Mouse (Mus musculus) MEL (cell line): ENCODE results near the gene Cblb. TPM values are rescaled to one million over a fixed set of nuclear protein-coding genes. Genes with fewer than 3 reads are reported as not detected.
A peak's percentile ranks its signal among the peaks of the same experiment; 100 is the strongest.

Experiments
- DNase-seq: peaks from one replicate; pipeline ENCODE4 v3.0.0; 2011; ENCODE audit warnings: low read depth, low spot score
- H3K27ac ChIP-seq: 2 replicates; pipeline ENCODE4 v1.5.1; 2012; ENCODE audit warnings: low read depth, mild to moderate bottlenecking, control low read depth, low read length, moderate library complexity; ENCODE audit not compliant: control insufficient read depth
- H3K27me3 ChIP-seq, 2 experiments: fragments of 150-350 bp in 1 of 2; sonication (generic) in 1 of 2; 2 replicates each; pipeline ENCODE4 v1.6.1; 2012; ENCODE audit warnings: low read length in 2 of 2, mild to moderate bottlenecking in 2 of 2, improper control_type of control experiment in 1 of 2, moderate library complexity in 1 of 2; ENCODE audit not compliant: insufficient read depth in 2 of 2, control insufficient read depth in 1 of 2
- H3K36me3 ChIP-seq, 2 experiments: 2 replicates each; pipeline ENCODE4 v1.6.1; 2012 to 2014; ENCODE audit warnings: low read length in 2 of 2, improper control_type of control experiment in 1 of 2, inconsistent platforms in 1 of 2, mild to moderate bottlenecking in 1 of 2; ENCODE audit not compliant: insufficient read depth in 2 of 2, control insufficient read depth in 1 of 2
- H3K4me1 ChIP-seq, 2 experiments: fragments of 150-350 bp in 1 of 2; sonication (generic) in 1 of 2; 2 replicates each; pipeline ENCODE4 v1.6.1; 2012; ENCODE audit warnings: low read length in 2 of 2, improper control_type of control experiment in 1 of 2, mild to moderate bottlenecking in 1 of 2; ENCODE audit not compliant: insufficient read depth in 2 of 2, control insufficient read depth in 1 of 2
- H3K4me3 ChIP-seq, 2 experiments: fragments of 150-350 bp in 1 of 2; sonication (generic) in 1 of 2; 2 replicates each; pipeline ENCODE4 v1.5.1; 2012; ENCODE audit warnings: low read depth in 2 of 2, low read length in 2 of 2, mild to moderate bottlenecking in 2 of 2, moderate library complexity in 2 of 2, control low read depth in 1 of 2, improper control_type of control experiment in 1 of 2; ENCODE audit not compliant: control insufficient read depth in 1 of 2, insufficient read depth in 1 of 2
- H3K79me2 ChIP-seq: 2 replicates; pipeline ENCODE4 v1.6.1; 2012; ENCODE audit warnings: mild to moderate bottlenecking, low read length, moderate library complexity; ENCODE audit not compliant: control insufficient read depth, poor library complexity, insufficient read depth
- H3K9ac ChIP-seq: 2 replicates; pipeline ENCODE4 v1.6.1; 2012; ENCODE audit warnings: low read depth, mild to moderate bottlenecking, control low read depth, low read length, moderate library complexity; ENCODE audit not compliant: control insufficient read depth, poor library complexity, severe bottlenecking
- H3K9me3 ChIP-seq: fragments of 150-350 bp; sonication (generic); replicated peaks from 2 replicates; pipeline ENCODE4 v1.6.1; 2012; ENCODE audit warnings: mild to moderate bottlenecking, low read length, improper control_type of control experiment, moderate library complexity; ENCODE audit not compliant: insufficient read depth
- BHLHE40 ChIP-seq: IDR thresholded peaks from 2 replicates; pipeline ENCODE4 v1.6.1; 2012; ENCODE audit warnings: low read depth, mild to moderate bottlenecking, inconsistent platforms, low read length, improper control_type of control experiment, borderline replicate concordance
- CHD1 ChIP-seq: IDR thresholded peaks from 2 replicates; pipeline ENCODE4 v1.6.1; 2012; ENCODE audit warnings: low read depth, mild to moderate bottlenecking, inconsistent platforms, low read length, improper control_type of control experiment
- CHD2 ChIP-seq: IDR thresholded peaks from 2 replicates; pipeline ENCODE4 v1.6.1; 2011; ENCODE audit warnings: low read length, improper control_type of control experiment
- E2F4 ChIP-seq: IDR thresholded peaks from 2 replicates; pipeline ENCODE4 v1.6.1; 2011; ENCODE audit warnings: low read depth, low read length, improper control_type of control experiment, borderline replicate concordance
- ELF1 ChIP-seq: IDR thresholded peaks from 2 replicates; pipeline ENCODE4 v1.6.1; 2014; ENCODE audit warnings: low read depth, mild to moderate bottlenecking, inconsistent platforms, low read length, improper control_type of control experiment, moderate library complexity
- GABPA ChIP-seq: IDR thresholded peaks from 2 replicates; pipeline ENCODE4 v1.6.1; 2012; ENCODE audit warnings: low read depth, mild to moderate bottlenecking, inconsistent platforms, low read length, improper control_type of control experiment, moderate library complexity
- HCFC1 ChIP-seq: IDR thresholded peaks from 2 replicates; pipeline ENCODE4 v1.6.1; 2012; ENCODE audit warnings: low read depth, mild to moderate bottlenecking, inconsistent platforms, low read length, improper control_type of control experiment, moderate library complexity
- KAT2A ChIP-seq: conservative IDR thresholded peaks from 2 replicates; pipeline ENCODE4 v1.6.1; 2012; ENCODE audit warnings: low read depth, low read length, improper control_type of control experiment, inconsistent platforms
- MAX ChIP-seq: IDR thresholded peaks from 2 replicates; pipeline ENCODE4 v1.6.1; 2011; ENCODE audit warnings: low read length, improper control_type of control experiment
- MAZ ChIP-seq: IDR thresholded peaks from 2 replicates; pipeline ENCODE4 v1.6.1; 2012; ENCODE audit warnings: low read depth, mild to moderate bottlenecking, inconsistent platforms, low read length, improper control_type of control experiment
- MEF2A ChIP-seq: IDR thresholded peaks from 2 replicates; pipeline ENCODE4 v1.6.1; 2014; ENCODE audit warnings: low read depth, mild to moderate bottlenecking, inconsistent platforms, low read length, improper control_type of control experiment; ENCODE audit not compliant: poor library complexity, insufficient replicate concordance, severe bottlenecking; ENCODE audit errors: extremely low read depth
- MXI1 ChIP-seq: IDR thresholded peaks from 2 replicates; pipeline ENCODE4 v1.6.1; 2011; ENCODE audit warnings: mild to moderate bottlenecking, low read depth, low read length, improper control_type of control experiment
- MYB ChIP-seq: IDR thresholded peaks from 2 replicates; pipeline ENCODE4 v1.6.1; 2011; ENCODE audit warnings: mild to moderate bottlenecking, low read depth, low read length, improper control_type of control experiment
- NELFE ChIP-seq: IDR thresholded peaks from 2 replicates; pipeline ENCODE4 v1.6.1; 2011; ENCODE audit warnings: low read depth, low read length, improper control_type of control experiment
- NRF1 ChIP-seq: IDR thresholded peaks from 2 replicates; pipeline ENCODE4 v1.6.1; 2014; ENCODE audit warnings: low read depth, mild to moderate bottlenecking, inconsistent platforms, low read length, improper control_type of control experiment, moderate library complexity; ENCODE audit not compliant: poor library complexity, insufficient read depth, severe bottlenecking
- POLR2A ChIP-seq, 2 experiments: IDR thresholded peaks; 2 replicates each; pipeline ENCODE4 v1.6.1; 2011 to 2012; ENCODE audit warnings: low read length in 2 of 2, mild to moderate bottlenecking in 2 of 2, control low read depth in 1 of 2, improper control_type of control experiment in 1 of 2, low read depth in 1 of 2, moderate library complexity in 1 of 2; ENCODE audit not compliant: control insufficient read depth in 1 of 2, insufficient read depth in 1 of 2, poor library complexity in 1 of 2
- POLR2AphosphoS2 ChIP-seq: IDR thresholded peaks from 2 replicates; pipeline ENCODE4 v1.6.1; 2011; ENCODE audit warnings: low read length, improper control_type of control experiment
- POLR2AphosphoS5 ChIP-seq: IDR thresholded peaks from 2 replicates; pipeline ENCODE4 v1.6.1; 2012; ENCODE audit warnings: low read depth, borderline replicate concordance, mild to moderate bottlenecking, inconsistent platforms, low read length, moderate library complexity, mixed read lengths
- RAD21 ChIP-seq: IDR thresholded peaks from 2 replicates; pipeline ENCODE4 v1.6.1; 2011; ENCODE audit warnings: mild to moderate bottlenecking, low read depth, low read length, improper control_type of control experiment
- SMC3 ChIP-seq: IDR thresholded peaks from 2 replicates; pipeline ENCODE4 v1.6.1; 2011; ENCODE audit warnings: low read depth, low read length, improper control_type of control experiment
- TCF12 ChIP-seq: IDR thresholded peaks from 2 replicates; pipeline ENCODE4 v1.6.1; 2014; ENCODE audit warnings: low read depth, mild to moderate bottlenecking, inconsistent platforms, low read length, improper control_type of control experiment, moderate library complexity
- USF1 ChIP-seq: IDR thresholded peaks from 2 replicates; pipeline ENCODE4 v1.6.1; 2014; ENCODE audit warnings: low read depth, mild to moderate bottlenecking, inconsistent platforms, low read length, improper control_type of control experiment, moderate library complexity
- polyA plus RNA-seq, 2 experiments: library from polyadenylated mRNA; stranded (reverse) in 1 of 2; unstranded in 1 of 2; fragments of >175 nt in 1 of 2; fragments of >200 nt in 1 of 2; gene quantifications; 2 replicates each; pipeline versions ENCODE4 v1.2.1 to v1.2.4; 2012; ENCODE audit warnings: low replicate concordance in 2 of 2, low read depth in 1 of 2; ENCODE audit not compliant: insufficient read length in 2 of 2, insufficient read depth in 1 of 2, missing spikeins in 1 of 2
- total RNA-seq: library from RNA; depleted of rRNA; stranded (reverse); fragments of 300-350 nt; gene quantifications from 2 replicates; pipeline ENCODE4 v1.2.3, GENCODE M21; 2012; rRNA removed

The Cblb gene
- total RNA-seq (1.5 and 1.9 TPM in 2 replicates), polyA plus RNA-seq (1 to 10 TPM in 1 of 2 experiments, not detected in 1; 5.7 TPM)

DNA sequence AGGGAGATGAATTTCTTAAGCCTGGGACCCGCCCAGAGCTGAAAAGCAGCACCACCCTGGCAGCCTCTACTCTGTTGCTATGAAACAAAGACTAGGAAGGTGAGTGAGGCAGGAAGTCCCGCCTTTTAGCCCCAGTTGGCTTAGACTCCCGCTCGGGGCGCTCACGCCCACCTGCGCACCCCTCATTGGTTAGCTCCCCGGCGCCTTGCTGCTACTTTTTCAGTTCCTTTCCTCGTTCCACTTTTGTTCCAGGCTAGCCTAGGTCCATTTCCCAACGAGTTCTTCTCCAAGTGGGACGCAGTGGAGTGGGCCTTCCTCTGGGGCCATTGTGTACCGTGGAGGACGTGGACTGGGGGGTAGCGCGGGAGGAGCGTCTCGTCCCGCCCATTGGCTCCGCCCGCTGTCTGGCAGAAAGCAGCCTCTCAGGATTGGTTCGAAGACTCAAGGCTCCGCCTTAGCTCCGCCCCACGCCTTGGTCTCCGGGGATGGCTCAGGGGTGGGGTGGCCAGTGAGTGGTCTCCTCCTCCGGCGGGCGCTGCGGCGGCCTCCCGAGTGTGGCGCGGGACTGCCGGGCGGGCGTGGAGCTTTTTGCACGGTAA lies at the start of gene Cblb:
Cblb (plus strand) TSS at position 135 of the 599 bp plus-strand sequence.
- no peaks in the 10 kb centered on the region for H3K27me3 ChIP-seq
- peak within 1 kb of the TSS; percentile 82 to 84 for H3K4me3 ChIP-seq
- H3K36me3 ChIP-seq: peaks cover 0 to 8% of the 10 kb centered on the region in 2 experiments; a peak in 2 of 4 replicates
- TF ChIP-seq USF1: no peak
- TF ChIP-seq BHLHE40: no peak
- TF ChIP-seq MAZ: 0 out of 2 replicates have a peak, but pooled peaks have one; percentile 80
- TF ChIP-seq POLR2A (IDR thresholded peaks at IDR 0.05; ENCODE audit: control insufficient read depth in 1 of 2, insufficient read depth in 1 of 2, low read depth in 1 of 2, low read length in 2 of 2, poor library complexity in 1 of 2): peak in 1 of 2 experiments; percentile 68; a peak in 1 of 4 replicates
- no peak for TF ChIP-seq POLR2AphosphoS5
- no peak for TF ChIP-seq RAD21
- peak; percentile 48; the same call in 1 of the 2 replicates for TF ChIP-seq NRF1
- no peak for TF ChIP-seq MYB
- TF ChIP-seq MEF2A: no peak
- no peak for TF ChIP-seq SMC3
- 0 out of 2 replicates have a peak, but pooled peaks have one; percentile 27 for TF ChIP-seq MAX
- TF ChIP-seq E2F4: 0 out of 2 replicates have a peak, but pooled peaks have one; percentile 33
- TF ChIP-seq ELF1: peak; percentile 67
- no peak for TF ChIP-seq CHD1
- TF ChIP-seq TCF12: 0 out of 2 replicates have a peak, but pooled peaks have one; percentile 23
- peak; percentile 41; the same call in 1 of the 2 replicates for TF ChIP-seq CHD2
- TF ChIP-seq HCFC1: peak; percentile 55; the same call in 1 of the 2 replicates
- TF ChIP-seq MXI1: peak; percentile 48; the same call in 1 of the 2 replicates
- TF ChIP-seq NELFE: peak; percentile 70; the same call in 1 of the 2 replicates
- no peak for TF ChIP-seq GABPA
- no peak for TF ChIP-seq KAT2A
- peak; percentile 57; the same call in 1 of the 2 replicates for TF ChIP-seq POLR2AphosphoS2
- TF ChIP-seq, all 39 proteins: peak for 12
- peaks cover 3% of the 10 kb centered on the region; the same call in 1 of the 2 replicates for H3K79me2 ChIP-seq
- H3K27ac ChIP-seq: peak within 1 kb of the TSS; percentile 67
- H3K9ac ChIP-seq: peak within 1 kb of the TSS; percentile 80
- no peaks in the 10 kb centered on the region for H3K9me3 ChIP-seq
- DNase-seq: peak; percentile 96
- H3K4me1 ChIP-seq: peaks cover 0 to 3% of the 10 kb centered on the region in 2 experiments; a peak in 1 of 4 replicates
